Mouse (Mus musculus) forebrain, embryonic 16.5 days (tissue): ENCODE measurements around the gene Cnpy1. TPM values are rescaled to one million over a fixed set of nuclear protein-coding genes. Genes with fewer than 3 reads are reported as not detected.

Experiments
- ATAC-seq: fragments of 200-750 bp; cut with Nextera tagmentation; 2 replicates; pipeline ENCODE4 v1.8.0; 2017; ENCODE audit warnings: mild to moderate bottlenecking, moderate library complexity
- H3K27ac ChIP-seq: fragments of 300-500 bp; sonication (generic); 2 replicates; pipeline ENCODE4 v1.5.1; 2014; ENCODE audit warnings: low read length, control low read depth
- H3K27me3 ChIP-seq: fragments of 300-500 bp; sonication (generic); replicated peaks from 2 replicates; pipeline ENCODE4 v1.6.1; 2014; ENCODE audit warnings: low read length; ENCODE audit not compliant: control insufficient read depth, insufficient read depth
- H3K36me3 ChIP-seq: fragments of 300-500 bp; sonication (generic); 2 replicates; pipeline ENCODE4 v1.6.1; 2014; ENCODE audit not compliant: control insufficient read depth, insufficient read depth
- H3K4me1 ChIP-seq: fragments of 300-500 bp; sonication (generic); replicated peaks from 2 replicates; pipeline ENCODE4 v1.6.1; 2014; ENCODE audit warnings: low read length; ENCODE audit not compliant: control insufficient read depth, insufficient read depth
- H3K4me2 ChIP-seq: fragments of 300-500 bp; sonication (generic); 2 replicates; pipeline ENCODE4 v1.6.1; 2014; ENCODE audit warnings: mild to moderate bottlenecking, low read length, control low read depth
- H3K4me3 ChIP-seq: fragments of 300-500 bp; sonication (generic); replicated peaks from 2 replicates; pipeline ENCODE4 v1.5.1; 2014; ENCODE audit warnings: mild to moderate bottlenecking, low read length, control low read depth
- H3K9ac ChIP-seq: fragments of 300-500 bp; sonication (generic); replicated peaks from 2 replicates; pipeline ENCODE4 v1.6.1; 2014; ENCODE audit warnings: low read depth, low read length, control low read depth
- H3K9me3 ChIP-seq: fragments of 300-500 bp; sonication (generic); 2 replicates; pipeline ENCODE4 v1.6.1; 2016; ENCODE audit warnings: low read length; ENCODE audit not compliant: control insufficient read depth
- WGBS: fragments of 180-500 bp; shearing (Covaris S2); extraction: QIAGEN DNeasy Blood & Tissue Kit; methylation state at CpG from one replicate; pipeline ENCODE4 v1.1.7; 2014; 5-methylcytosine and 5-hydroxymethylcytosine counted together
- polyA plus RNA-seq: library from polyadenylated mRNA; unstranded; fragments of >200 nt; fragmentation: Nextera tagmentation; extraction: Ambion mirVana; gene quantifications from 2 replicates; pipeline ENCODE4 v1.2.1, GENCODE M21; 2015

Gene Cnpy1
- polyA plus RNA-seq, 1 experiment from 2014 or later: 1.1 TPM

GRCm38 (mm10) chr5:28232101-28232500 is 13.5 kb downstream of the Cnpy1 start:
- WGBS: 65% methylated on average over 3 of the region's 3 CpGs
- no peaks in the 10 kb centered on the region for H3K9me3 ChIP-seq
- H3K9ac ChIP-seq: no peak overlapping the region
- H3K36me3 ChIP-seq: no peaks in the 10 kb centered on the region
- H3K27me3 ChIP-seq: no peaks in the 10 kb centered on the region
- H3K4me3 ChIP-seq: no peak overlapping the region
- ATAC-seq: no peak
- H3K4me1 ChIP-seq: no peaks in the 10 kb centered on the region
- no peak overlapping the region for H3K4me2 ChIP-seq
- H3K27ac ChIP-seq: no peak overlapping the region

- H3K4me1 ChIP-seq: no peaks in the 10 kb centered on the region
- H3K27ac ChIP-seq: no peak overlapping the region
- H3K4me2 ChIP-seq: no peak overlapping the region
- H3K36me3 ChIP-seq: no peaks in the 10 kb centered on the region
- 90% methylated on average over 1 of the region's 1 CpGs for WGBS
- no peak overlapping the region for H3K9ac ChIP-seq
- H3K4me3 ChIP-seq: no peak overlapping the region
- peaks cover 5% of the 10 kb centered on the region for H3K27me3 ChIP-seq
- H3K9me3 ChIP-seq: no peaks in the 10 kb centered on the region
- ATAC-seq: no peak
These were observed 26.0 kb downstream of the Cnpy1 start for GRCm38 (mm10) chr5:28219596-28219995.

- H3K4me3 ChIP-seq: no peak overlapping the region
- peaks cover 17% of the 10 kb centered on the region for H3K4me1 ChIP-seq
- H3K9me3 ChIP-seq: no peaks in the 10 kb centered on the region
- H3K36me3 ChIP-seq: no peaks in the 10 kb centered on the region
- no peak overlapping the region for H3K9ac ChIP-seq
- no peak overlapping the region for H3K4me2 ChIP-seq
- H3K27ac ChIP-seq: no peak overlapping the region
- no peak for ATAC-seq
- peaks cover 52% of the 10 kb centered on the region for H3K27me3 ChIP-seq
- WGBS: 72% methylated on average over 2 of the region's 2 CpGs
These were observed 32.2 kb downstream of the Cnpy1 start for GRCm38 (mm10) chr5:28213441-28213840.

GRCm38 (mm10) chr5:28211651-28212310 is 33.8 kb downstream of the Cnpy1 start:
- H3K9ac ChIP-seq: no peak overlapping the region
- peaks cover 66% of the 10 kb centered on the region for H3K27me3 ChIP-seq
- H3K27ac ChIP-seq: no peak overlapping the region
- H3K4me3 ChIP-seq: no peak overlapping the region
- 2% methylated on average over 15 of the region's 15 CpGs for WGBS
- no peak overlapping the region for H3K4me2 ChIP-seq
- no peak for ATAC-seq
- H3K36me3 ChIP-seq: no peaks in the 10 kb centered on the region
- peaks cover 17% of the 10 kb centered on the region for H3K4me1 ChIP-seq
- no peaks in the 10 kb centered on the region for H3K9me3 ChIP-seq

GRCm38 (mm10) chr5:28210591-28211550 is 34.7 kb downstream of the Cnpy1 start:
- Histone ChIP-seq H3K27me3 (peaks cover 73% of the 10 kb centered on the region), H3K9me3 (no peaks in the 10 kb centered on the region), H3K9ac (no peak overlapping the region), H3K36me3 (no peaks in the 10 kb centered on the region), H3K4me3 (no peak overlapping the region; the same call in 1 of the 2 replicates), H3K4me2 (no peak overlapping the region), H3K4me1 (peaks cover 17% of the 10 kb centered on the region), H3K27ac (no peak overlapping the region)
- WGBS: 1% methylated on average over 29 of the region's 29 CpGs
- no peak for ATAC-seq

- Histone ChIP-seq H3K9me3 (no peaks in the 10 kb centered on the region), H3K4me1 (peaks cover 17% of the 10 kb centered on the region), H3K27me3 (peaks cover 76% of the 10 kb centered on the region), H3K9ac (peak overlapping the region; percentile 2; the same call in 1 of the 2 replicates), H3K36me3 (no peaks in the 10 kb centered on the region), H3K4me3 (peak overlapping the region; percentile 37), H3K27ac (no peak overlapping the region), H3K4me2 (peak overlapping the region; percentile 54)
- under 1% methylated on average over 79 of the region's 80 CpGs for WGBS
- peak; percentile 74 for ATAC-seq
These were observed 35.8 kb downstream of the Cnpy1 start for GRCm38 (mm10) chr5:28209549-28210431.

- WGBS: 10% methylated on average over 20 of the region's 20 CpGs
- Histone ChIP-seq H3K9me3 (no peaks in the 10 kb centered on the region), H3K36me3 (no peaks in the 10 kb centered on the region), H3K27ac (no peak overlapping the region), H3K9ac (no peak overlapping the region), H3K4me2 (no peak overlapping the region), H3K4me3 (no peak overlapping the region), H3K27me3 (peaks cover 76% of the 10 kb centered on the region), H3K4me1 (peaks cover 17% of the 10 kb centered on the region)
- no peak for ATAC-seq
These were observed 36.7 kb downstream of the Cnpy1 start for GRCm38 (mm10) chr5:28208726-28209520.

GRCm38 (mm10) chr5:28207043-28207442 is 38.6 kb downstream of the Cnpy1 start:
- H3K9me3 ChIP-seq: no peaks in the 10 kb centered on the region
- H3K9ac ChIP-seq: no peak overlapping the region
- peaks cover 17% of the 10 kb centered on the region for H3K4me1 ChIP-seq
- H3K4me2 ChIP-seq: no peak overlapping the region
- ATAC-seq: no peak
- peaks cover 79% of the 10 kb centered on the region for H3K27me3 ChIP-seq
- 65% methylated on average over 4 of the region's 4 CpGs for WGBS
- H3K36me3 ChIP-seq: no peaks in the 10 kb centered on the region
- no peak overlapping the region for H3K27ac ChIP-seq
- H3K4me3 ChIP-seq: no peak overlapping the region
